Mouse (Mus musculus) limb, embryonic 12.5 days (tissue): ENCODE results near the gene Trim44. TPM values are rescaled to one million over a fixed set of nuclear protein-coding genes. Genes with fewer than 3 reads are reported as not detected.

Experiments
- ATAC-seq: fragments of 200-750 bp; cut with Nextera tagmentation; 2 replicates; pipeline ENCODE4 v1.8.0; 2017; ENCODE audit warnings: low read depth, moderate TSS enrichment; ENCODE audit not compliant: insufficient number of reproducible peaks, insufficient read depth, low FRiP score, low TSS enrichment
- H3K27ac ChIP-seq: fragments of 300-500 bp; sonication (generic); 2 replicates; pipeline ENCODE4 v1.5.1; 2016; ENCODE audit warnings: mild to moderate bottlenecking, moderate library complexity
- H3K27me3 ChIP-seq: fragments of 300-500 bp; sonication (generic); 2 replicates; pipeline ENCODE4 v1.6.1; 2016; ENCODE audit warnings: mild to moderate bottlenecking, moderate library complexity
- H3K36me3 ChIP-seq: fragments of 300-500 bp; sonication (generic); 2 replicates; pipeline ENCODE4 v1.6.1; 2016; ENCODE audit warnings: mild to moderate bottlenecking, moderate library complexity
- H3K4me1 ChIP-seq: fragments of 300-500 bp; sonication (generic); replicated peaks from 2 replicates; pipeline ENCODE4 v1.6.1; 2016
- H3K4me2 ChIP-seq: fragments of 300-500 bp; sonication (generic); 2 replicates; pipeline ENCODE4 v1.6.1; 2016; ENCODE audit warnings: mild to moderate bottlenecking, moderate library complexity
- H3K4me3 ChIP-seq: fragments of 300-500 bp; sonication (generic); replicated peaks from 2 replicates; pipeline ENCODE4 v1.5.1; 2016; ENCODE audit warnings: mild to moderate bottlenecking
- H3K9ac ChIP-seq: fragments of 300-500 bp; sonication (generic); replicated peaks from 2 replicates; pipeline ENCODE4 v1.6.1; 2016; ENCODE audit warnings: mild to moderate bottlenecking, moderate library complexity
- H3K9me3 ChIP-seq: fragments of 300-500 bp; sonication (generic); 2 replicates; pipeline ENCODE4 v1.6.1; 2016; ENCODE audit warnings: mild to moderate bottlenecking, moderate library complexity
- WGBS: fragments of 180-500 bp; shearing (Covaris S2); methylation state at CpG from one replicate; pipeline ENCODE4 v1.1.7; 2016; 5-methylcytosine and 5-hydroxymethylcytosine counted together
- polyA plus RNA-seq: library from polyadenylated mRNA; unstranded; fragments of >200 nt; fragmentation: Nextera tagmentation; extraction: Ambion mirVana; gene quantifications from 2 replicates; pipeline ENCODE4 v1.2.1, GENCODE M21; 2016

Trim44 gene
- polyA plus RNA-seq, 1 experiment from 2014 or later, result 51.4 TPM

GRCm38 (mm10) chr2:102314068-102314467, 93.6 kb downstream of the Trim44 start:
- no peak overlapping the region for H3K27ac ChIP-seq
- ATAC-seq, result no peak
- no peaks in the 10 kb centered on the region for H3K36me3 ChIP-seq
- no peaks in the 10 kb centered on the region for H3K9me3 ChIP-seq
- H3K4me1 ChIP-seq, result 0 out of 2 replicates have a peak, but pooled peaks cover 5% of the 10 kb centered on the region
- no peak overlapping the region for H3K4me2 ChIP-seq
- H3K27me3 ChIP-seq, result no peaks in the 10 kb centered on the region
- H3K4me3 ChIP-seq, result no peak overlapping the region
- no peak overlapping the region for H3K9ac ChIP-seq
- 88% methylated on average over 2 of the region's 2 CpGs for WGBS

GRCm38 (mm10) chr2:102312903-102313302, 94.7 kb downstream of the Trim44 start:
- Histone ChIP-seq H3K27ac (no peak overlapping the region), H3K4me1 (0 out of 2 replicates have a peak, but pooled peaks cover 5% of the 10 kb centered on the region), H3K9ac (no peak overlapping the region), H3K27me3 (no peaks in the 10 kb centered on the region), H3K4me2 (no peak overlapping the region), H3K4me3 (no peak overlapping the region), H3K36me3 (no peaks in the 10 kb centered on the region), H3K9me3 (no peaks in the 10 kb centered on the region)
- WGBS, result 93% methylated on average over 1 of the region's 1 CpGs
- no peak for ATAC-seq

- no peak for ATAC-seq
- 63% methylated on average over 2 of the region's 2 CpGs for WGBS
- H3K36me3 ChIP-seq, result peaks cover 19% of the 10 kb centered on the region
- no peak overlapping the region for H3K4me2 ChIP-seq
- peaks cover 2% of the 10 kb centered on the region; the same call in 1 of the 2 replicates for H3K4me1 ChIP-seq
- no peaks in the 10 kb centered on the region for H3K27me3 ChIP-seq
- H3K9ac ChIP-seq, result no peak overlapping the region
- H3K4me3 ChIP-seq, result no peak overlapping the region
- no peak overlapping the region for H3K27ac ChIP-seq
- H3K9me3 ChIP-seq, result no peaks in the 10 kb centered on the region
Measured at GRCm38 (mm10) chr2:102303274-102303673, 104.4 kb downstream of the Trim44 start.

- peaks cover 2% of the 10 kb centered on the region; the same call in 1 of the 2 replicates for H3K4me1 ChIP-seq
- H3K9ac ChIP-seq, result no peak overlapping the region
- ATAC-seq, result no peak
- no peaks in the 10 kb centered on the region for H3K9me3 ChIP-seq
- peaks cover 19% of the 10 kb centered on the region for H3K36me3 ChIP-seq
- no peak overlapping the region for H3K4me3 ChIP-seq
- H3K27me3 ChIP-seq, result no peaks in the 10 kb centered on the region
- H3K27ac ChIP-seq, result no peak overlapping the region
- WGBS, result 88% methylated on average over 1 of the region's 1 CpGs
- H3K4me2 ChIP-seq, result no peak overlapping the region
Measured at GRCm38 (mm10) chr2:102302532-102302931, 105.1 kb downstream of the Trim44 start.

GRCm38 (mm10) chr2:102294827-102295270, 112.8 kb downstream of the Trim44 start:
- H3K27me3 ChIP-seq, result no peaks in the 10 kb centered on the region
- peak overlapping the region; percentile 66 for H3K27ac ChIP-seq
- peak overlapping the region; percentile 17 for H3K4me2 ChIP-seq
- WGBS, result 26% methylated on average over 6 of the region's 6 CpGs
- H3K9me3 ChIP-seq, result no peaks in the 10 kb centered on the region
- ATAC-seq, result peak; percentile 58; the same call in 1 of the 2 replicates
- no peak overlapping the region for H3K9ac ChIP-seq
- peaks cover 31% of the 10 kb centered on the region for H3K4me1 ChIP-seq
- H3K36me3 ChIP-seq, result no peaks in the 10 kb centered on the region
- H3K4me3 ChIP-seq, result no peak overlapping the region

- ATAC-seq, result no peak
- Histone ChIP-seq H3K4me2 (no peak overlapping the region), H3K36me3 (no peaks in the 10 kb centered on the region), H3K27ac (peak overlapping the region; percentile 37; the same call in 1 of the 2 replicates), H3K4me3 (no peak overlapping the region), H3K9ac (no peak overlapping the region), H3K4me1 (peaks cover 34% of the 10 kb centered on the region), H3K9me3 (no peaks in the 10 kb centered on the region), H3K27me3 (no peaks in the 10 kb centered on the region)
- 43% methylated on average over 1 of the region's 1 CpGs for WGBS
Measured at GRCm38 (mm10) chr2:102293181-102293580, 114.4 kb downstream of the Trim44 start.

GRCm38 (mm10) chr2:102292051-102292450, 115.6 kb downstream of the Trim44 start:
- WGBS, result 92% methylated on average over 1 of the region's 1 CpGs

GRCm38 (mm10) chr2:102291533-102291932, 116.1 kb downstream of the Trim44 start:
- Histone ChIP-seq H3K9ac (no peak overlapping the region), H3K9me3 (no peaks in the 10 kb centered on the region), H3K4me2 (no peak overlapping the region), H3K4me3 (no peak overlapping the region), H3K4me1 (peaks cover 34% of the 10 kb centered on the region), H3K36me3 (no peaks in the 10 kb centered on the region), H3K27me3 (no peaks in the 10 kb centered on the region), H3K27ac (no peak overlapping the region)
- ATAC-seq, result no peak
- 85% methylated on average over 2 of the region's 2 CpGs for WGBS

More at GRCm38 (mm10) chr2:102292051-102292450, 115.6 kb downstream of the Trim44 start:
- peaks cover 34% of the 10 kb centered on the region for H3K4me1 ChIP-seq
- H3K4me2 ChIP-seq, result no peak overlapping the region
- H3K27ac ChIP-seq, result no peak overlapping the region
- H3K4me3 ChIP-seq, result no peak overlapping the region
- no peak overlapping the region for H3K9ac ChIP-seq
- H3K27me3 ChIP-seq, result no peaks in the 10 kb centered on the region
- no peaks in the 10 kb centered on the region for H3K9me3 ChIP-seq
- H3K36me3 ChIP-seq, result no peaks in the 10 kb centered on the region
- no peak for ATAC-seq

- no peaks in the 10 kb centered on the region for H3K36me3 ChIP-seq
- H3K4me1 ChIP-seq, result peaks cover 29% of the 10 kb centered on the region
- H3K27me3 ChIP-seq, result no peaks in the 10 kb centered on the region
- no peak overlapping the region for H3K4me3 ChIP-seq
- no peak overlapping the region for H3K9ac ChIP-seq
- WGBS, result 46% methylated on average over 5 of the region's 5 CpGs
- no peak for ATAC-seq
- H3K27ac ChIP-seq, result no peak overlapping the region
- no peak overlapping the region for H3K4me2 ChIP-seq
- no peaks in the 10 kb centered on the region for H3K9me3 ChIP-seq
Measured at GRCm38 (mm10) chr2:102290041-102290440, 117.6 kb downstream of the Trim44 start.

- WGBS, result 81% methylated on average over 5 of the region's 5 CpGs
- ATAC-seq, result no peak
Measured at GRCm38 (mm10) chr2:102288676-102289075, 119.0 kb downstream of the Trim44 start.

GRCm38 (mm10) chr2:102287369-102287768, 120.3 kb downstream of the Trim44 start:
- H3K27ac ChIP-seq, result no peak overlapping the region
- ATAC-seq, result no peak
- H3K4me1 ChIP-seq, result peaks cover 3% of the 10 kb centered on the region
- H3K4me2 ChIP-seq, result no peak overlapping the region
- WGBS, result 84% methylated on average over 3 of the region's 3 CpGs
- H3K9ac ChIP-seq, result no peak overlapping the region
- no peaks in the 10 kb centered on the region for H3K27me3 ChIP-seq
- H3K36me3 ChIP-seq, result no peaks in the 10 kb centered on the region
- no peak overlapping the region for H3K4me3 ChIP-seq
- no peaks in the 10 kb centered on the region for H3K9me3 ChIP-seq

More at GRCm38 (mm10) chr2:102288676-102289075, 119.0 kb downstream of the Trim44 start:
- Histone ChIP-seq H3K4me3 (no peak overlapping the region), H3K36me3 (no peaks in the 10 kb centered on the region), H3K27ac (no peak overlapping the region), H3K4me2 (no peak overlapping the region), H3K27me3 (no peaks in the 10 kb centered on the region), H3K9me3 (no peaks in the 10 kb centered on the region), H3K9ac (no peak overlapping the region), H3K4me1 (peaks cover 15% of the 10 kb centered on the region)

GRCm38 (mm10) chr2:102282081-102282480, 125.5 kb downstream of the Trim44 start:
- no peak overlapping the region for H3K9ac ChIP-seq
- no peaks in the 10 kb centered on the region for H3K9me3 ChIP-seq
- no peaks in the 10 kb centered on the region for H3K36me3 ChIP-seq
- H3K4me3 ChIP-seq, result no peak overlapping the region
- H3K4me2 ChIP-seq, result no peak overlapping the region
- no peaks in the 10 kb centered on the region for H3K4me1 ChIP-seq
- ATAC-seq, result no peak
- WGBS, result 74% methylated on average over 7 of the region's 7 CpGs
- H3K27ac ChIP-seq, result no peak overlapping the region
- no peaks in the 10 kb centered on the region for H3K27me3 ChIP-seq
